Mouse (Mus musculus): ENCODE measurements around the gene Msl3l2. TPM values are rescaled to one million over a fixed set of nuclear protein-coding genes. Genes with fewer than 3 reads are reported as not detected.

Msl3l2 gene
- total and polyA plus RNA-seq, 2 experiments from 2014 or later: 8.8 to 12.2 TPM

DNA sequence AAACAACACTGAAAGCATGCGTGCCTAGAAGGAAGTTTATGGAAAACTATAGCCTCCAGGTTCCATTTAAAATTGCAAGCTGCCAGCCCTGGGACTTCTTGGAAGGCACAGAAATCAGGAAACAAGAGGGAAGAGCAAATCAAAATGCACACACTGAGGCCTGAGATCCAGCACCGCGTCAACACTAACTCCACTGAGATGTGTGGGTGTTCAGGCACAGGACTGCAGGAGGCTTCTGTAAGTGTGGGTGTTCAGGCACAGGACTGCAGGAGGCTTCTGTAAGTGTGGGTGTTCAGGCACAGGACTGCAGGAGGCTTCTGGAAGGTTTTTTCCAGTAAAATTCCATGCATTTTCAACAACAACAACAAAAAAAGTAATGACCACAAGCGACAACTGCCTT lies 59.0 kb downstream of the Msl3l2 start:
- H3K27me3 ChIP-seq (ENCODE audit: insufficient read depth, low read length): no peaks in the 10 kb centered on the region
- no peaks in the 10 kb centered on the region for H3K4me1 ChIP-seq (ENCODE audit: insufficient read depth, low read length)
- DNase-seq (ENCODE audit: low spot score) (no peak), ATAC-seq (no peak)
- H3K9me3 ChIP-seq (ENCODE audit: low read length): no peaks in the 10 kb centered on the region
- 84% methylated on average over 4 of the region's 4 CpGs for WGBS
- no peak for TF ChIP-seq CTCF (IDR thresholded peaks at IDR 0.05; ENCODE audit: low read depth)
- H3K27ac ChIP-seq: no peak overlapping the region
- no peak overlapping the region for H3K4me2 ChIP-seq (ENCODE audit: low read depth, low read length)
- no peaks in the 10 kb centered on the region for H3K36me3 ChIP-seq (ENCODE audit: insufficient read depth, low read length)
- no peak overlapping the region for H3K4me3 ChIP-seq (ENCODE audit: low read length)
- H3K9ac ChIP-seq (replicated peaks; ENCODE audit: low read length): no peak overlapping the region

Other genes with a start within 250 kb of the Msl3l2 start
- 3.0 and 5.3 TPM in 2 replicates for gene Tbc1d32, start 121.8 kb downstream of the Msl3l2 start, total RNA-seq (2014; rRNA removed)
- gene Tbc1d32, start 121.8 kb downstream of the Msl3l2 start, polyA plus RNA-seq (2015; fragmentation: Nextera tagmentation; extraction: Ambion mirVana): 2.5 and 2.7 TPM in 2 replicates